Mouse (Mus musculus) kidney, postnatal 14 days (tissue): ENCODE results near the gene Msi1.
"Not testable (repeated sequence)": the region's sequence is repeated elsewhere in the genome, so short reads cannot be mapped to it uniquely, and the experiment has no call there.

ENCODE experiments used
- DNase-seq: peaks from one replicate; pipeline ENCODE4 v3.0.0; 2022; ENCODE audit warnings: mixed read lengths

Gene Msi1

GRCm38 (mm10) chr5:115491076-115491475 is 61.7 kb downstream of the Msi1 start:
- no peak for DNase-seq

- DNase-seq = peak; percentile 67
Observed at GRCm38 (mm10) chr5:115491771-115492322, 62.4 kb downstream of the Msi1 start.

GRCm38 (mm10) chr5:115492711-115493335 is 63.4 kb downstream of the Msi1 start:
- DNase-seq = no peak

- no peak for DNase-seq
Observed at GRCm38 (mm10) chr5:115493441-115493840, 64.0 kb downstream of the Msi1 start.

- DNase-seq = not testable (repeated sequence)
Observed at GRCm38 (mm10) chr5:115495618-115496017, 66.2 kb downstream of the Msi1 start.

- no peak for DNase-seq
Observed at GRCm38 (mm10) chr5:115497033-115497432, 67.6 kb downstream of the Msi1 start.

GRCm38 (mm10) chr5:115498307-115499240 is 69.2 kb downstream of the Msi1 start:
- DNase-seq = no peak

GRCm38 (mm10) chr5:115500383-115500935 is 71.1 kb downstream of the Msi1 start:
- DNase-seq = peak; percentile 61

GRCm38 (mm10) chr5:115503035-115503434 is 73.6 kb downstream of the Msi1 start:
- DNase-seq = no peak
